9 mouse cellular contexts compared by ENCODE assay signal in genomic region chr11:49087830-49088616, GRCm38 (mm10). TPM values are rescaled to one million over a fixed set of nuclear protein-coding genes. Genes with fewer than 3 reads are reported as not detected.
A peak's percentile ranks its signal among the peaks of the same experiment; 100 is the strongest.
DNase-seq lines count a peak whose midpoint lies in the region; ATAC-seq lines count a peak whose summit lies in the region.
"Had no signal": no experiment of that assay in that cellular context is flagged by ENCODE, and none has a peak within 500 bp of the region (broad histone marks: within the 10 kb centered on the region; RNA-seq: fewer than 3 reads in every experiment).

No protein-coding gene starts in this region.

- no peak for ATAC-seq in hindbrain, embryonic 16.5 days
- ATAC-seq in lung, embryonic 16.5 days (ENCODE audit: low read depth), result peak; percentile 79

- 32% methylated on average over 22 of the region's 22 CpGs for WGBS in heart, embryonic 10.5 days
- WGBS in hindbrain, embryonic 16.5 days, result 41% methylated on average over 22 of the region's 22 CpGs
- 30% methylated on average over 22 of the region's 22 CpGs for WGBS in lung, embryonic 16.5 days

- no peaks in the 10 kb centered on the region for H3K36me3 ChIP-seq in heart, embryonic 10.5 days
- H3K36me3 ChIP-seq in hindbrain, embryonic 16.5 days (ENCODE audit: control insufficient read depth, insufficient read depth, low read length), result no peaks in the 10 kb centered on the region
- no peaks in the 10 kb centered on the region for H3K36me3 ChIP-seq in lung, embryonic 16.5 days (ENCODE audit: control insufficient read depth, insufficient read depth, low read length)

- intact Hi-C loops in heart, postnatal 25 days (cut with DNase I), result loop anchor here (5.0 kb wide), 1 partner anchor 216 kb away; the partner anchor contains the start of gene Irgm1

- DNase-seq in heart, embryonic 10.5 days (ENCODE audit: low spot score), result peak; percentile 83
- DNase-seq in heart, postnatal 25 days (ENCODE audit: low spot score), result no peak
- DNase-seq in spleen, postnatal 4 days (ENCODE audit: low spot score in 2 of 2), result peak; percentile 68 to 80
- DNase-seq in left cerebral cortex, adult 9 months (ENCODE audit: low spot score in 2 of 2), result no peak
- no peak for DNase-seq in frontal cortex, postnatal 36 days (ENCODE audit: low spot score in 2 of 2)

- peaks cover 8% of the 10 kb centered on the region for H3K4me1 ChIP-seq in heart, embryonic 10.5 days
- peaks cover 22% of the 10 kb centered on the region for H3K4me1 ChIP-seq in brown adipose tissue, adult 24 weeks (ENCODE audit: control insufficient read depth, insufficient read depth, insufficient read length, low read length)
- no peaks in the 10 kb centered on the region for H3K4me1 ChIP-seq in hindbrain, embryonic 16.5 days (ENCODE audit: control insufficient read depth, insufficient read depth, low read depth, low read length)
- peaks cover 9% of the 10 kb centered on the region for H3K4me1 ChIP-seq in lung, embryonic 16.5 days (replicated peaks; ENCODE audit: control insufficient read depth, insufficient read depth, low read length)

- peak overlapping the region; percentile 40 for H3K4me2 ChIP-seq in hindbrain, embryonic 16.5 days (ENCODE audit: low read length)
- H3K4me2 ChIP-seq in lung, embryonic 16.5 days (ENCODE audit: low read depth, low read length), result peak overlapping the region; percentile 47

- H3K27me3 ChIP-seq in heart, embryonic 10.5 days (ENCODE audit: insufficient read depth, poor library complexity, severe bottlenecking), result no peaks in the 10 kb centered on the region
- no peaks in the 10 kb centered on the region for H3K27me3 ChIP-seq in hindbrain, embryonic 16.5 days (replicated peaks; ENCODE audit: control insufficient read depth, insufficient read depth, low read length)
- no peaks in the 10 kb centered on the region for H3K27me3 ChIP-seq in lung, embryonic 16.5 days (ENCODE audit: control insufficient read depth, insufficient read depth, low read depth, low read length)

- no peaks in the 10 kb centered on the region for H3K9me3 ChIP-seq in heart, embryonic 10.5 days
- H3K9me3 ChIP-seq in hindbrain, embryonic 16.5 days (ENCODE audit: control insufficient read depth, low read length), result no peaks in the 10 kb centered on the region
- no peaks in the 10 kb centered on the region for H3K9me3 ChIP-seq in lung, embryonic 16.5 days (ENCODE audit: control insufficient read depth, low read length)

- no peak overlapping the region for H3K9ac ChIP-seq in hindbrain, embryonic 16.5 days (ENCODE audit: low read depth, low read length)
- 0 out of 2 replicates have a peak overlapping the region, but pooled peaks have one; percentile 14 for H3K9ac ChIP-seq in lung, embryonic 16.5 days (ENCODE audit: low read length)

- peak overlapping the region; percentile 37 for H3K4me3 ChIP-seq in heart, embryonic 10.5 days
- H3K4me3 ChIP-seq in brown adipose tissue, adult 24 weeks (ENCODE audit: insufficient read depth, low read depth, low read length), result peak overlapping the region; percentile 27
- no peak overlapping the region for H3K4me3 ChIP-seq in hindbrain, embryonic 16.5 days (ENCODE audit: low read length)
- H3K4me3 ChIP-seq in lung, embryonic 16.5 days (ENCODE audit: low read length), result peak overlapping the region; percentile 23

- peak overlapping the region; percentile 42; the same call in 1 of the 2 replicates for H3K27ac ChIP-seq in heart, embryonic 10.5 days
- H3K27ac ChIP-seq in brown adipose tissue, adult 24 weeks (replicated peaks; ENCODE audit: low read depth, low read length), result peak overlapping the region; percentile 31
- H3K27ac ChIP-seq in hindbrain, embryonic 16.5 days (ENCODE audit: low read depth, low read length), result no peak overlapping the region
- H3K27ac ChIP-seq in lung, embryonic 16.5 days (ENCODE audit: low read length), result peak overlapping the region; percentile 49

RNA-seq across cellular contexts. Expression of gene Ifi47, which starts 11.6 kb away (rescaled TPM):
- polyA plus RNA-seq in heart, embryonic 10.5 days (2016; fragmentation: Nextera tagmentation; extraction: Ambion mirVana), result 0.30 and 0.33 TPM in 2 replicates
- total RNA-seq in heart, postnatal 25 days (2021), result 1 to 10 TPM; 1.3 to 3.0 TPM
- polyA plus RNA-seq in brown adipose tissue, adult 24 weeks (2012; ENCODE audit: insufficient read depth, insufficient read length, missing spikeins), result 2.9 and 4.6 TPM in 2 replicates
- polyA plus RNA-seq in hindbrain, embryonic 16.5 days (2015; fragmentation: Nextera tagmentation; extraction: Ambion mirVana), result 0.81 TPM in 2 replicates
- 2.5 and 3.6 TPM in 2 replicates for polyA plus RNA-seq in lung, embryonic 16.5 days (2015; fragmentation: Nextera tagmentation; extraction: Ambion mirVana)

RNA-seq across cellular contexts. Expression of gene Tgtp2, which starts 24.0 kb away (rescaled TPM):
- polyA plus RNA-seq in heart, embryonic 10.5 days (2016; fragmentation: Nextera tagmentation; extraction: Ambion mirVana), result not detected in 2 replicates
- 1 to 10 TPM in 1 of 2 experiments, under 1 TPM in 1; 0.55 to 1.7 TPM for total RNA-seq in heart, postnatal 25 days (2021)
- 19.9 and 29.5 TPM in 2 replicates for polyA plus RNA-seq in brown adipose tissue, adult 24 weeks (2012; ENCODE audit: insufficient read depth, insufficient read length, missing spikeins)
- 0.09 TPM in 1 of 2 replicates, not detected in the other for polyA plus RNA-seq in hindbrain, embryonic 16.5 days (2015; fragmentation: Nextera tagmentation; extraction: Ambion mirVana)
- polyA plus RNA-seq in lung, embryonic 16.5 days (2015; fragmentation: Nextera tagmentation; extraction: Ambion mirVana), result 0.69 and 2.4 TPM in 2 replicates
- polyA plus RNA-seq: neural tube, embryonic 11.5 days had no signal

RNA-seq across cellular contexts. Expression of gene Olfr1396, which starts 26.7 kb away (rescaled TPM):
- polyA plus RNA-seq in heart, embryonic 10.5 days (2016; fragmentation: Nextera tagmentation; extraction: Ambion mirVana), result not detected in 2 replicates
- total RNA-seq in heart, postnatal 25 days (2021), result 1 to 10 TPM; 1.3 to 1.7 TPM
- 0.38 TPM in 1 of 2 replicates, not detected in the other for polyA plus RNA-seq in brown adipose tissue, adult 24 weeks (2012; ENCODE audit: insufficient read depth, insufficient read length, missing spikeins)
- not detected in 2 replicates for polyA plus RNA-seq in hindbrain, embryonic 16.5 days (2015; fragmentation: Nextera tagmentation; extraction: Ambion mirVana)
- 0.15 TPM in 1 of 2 replicates, not detected in the other for polyA plus RNA-seq in lung, embryonic 16.5 days (2015; fragmentation: Nextera tagmentation; extraction: Ambion mirVana)
- polyA plus RNA-seq: neural tube, embryonic 11.5 days had no signal

RNA-seq across cellular contexts. Expression of gene 9930111J21Rik2, which starts 37.0 kb away (rescaled TPM):
- 0.05 and 0.09 TPM in 2 replicates for polyA plus RNA-seq in heart, embryonic 10.5 days (2016; fragmentation: Nextera tagmentation; extraction: Ambion mirVana)
- total RNA-seq in heart, postnatal 25 days (2021), result 1 to 10 TPM; 5.6 to 7.0 TPM
- 1.8 and 4.0 TPM in 2 replicates for polyA plus RNA-seq in brown adipose tissue, adult 24 weeks (2012; ENCODE audit: insufficient read depth, insufficient read length, missing spikeins)
- 0.29 and 0.40 TPM in 2 replicates for polyA plus RNA-seq in hindbrain, embryonic 16.5 days (2015; fragmentation: Nextera tagmentation; extraction: Ambion mirVana)
- 0.78 TPM in 2 replicates for polyA plus RNA-seq in lung, embryonic 16.5 days (2015; fragmentation: Nextera tagmentation; extraction: Ambion mirVana)

RNA-seq across cellular contexts. Expression of gene Olfr1395, which starts 54.1 kb away (rescaled TPM):
- not detected in 2 replicates for polyA plus RNA-seq in heart, embryonic 10.5 days (2016; fragmentation: Nextera tagmentation; extraction: Ambion mirVana)
- total RNA-seq in heart, postnatal 25 days (2021), result not detected
- polyA plus RNA-seq in brown adipose tissue, adult 24 weeks (2012; ENCODE audit: insufficient read depth, insufficient read length, missing spikeins), result not detected in 2 replicates
- not detected in 2 replicates for polyA plus RNA-seq in hindbrain, embryonic 16.5 days (2015; fragmentation: Nextera tagmentation; extraction: Ambion mirVana)
- not detected in 2 replicates for polyA plus RNA-seq in lung, embryonic 16.5 days (2015; fragmentation: Nextera tagmentation; extraction: Ambion mirVana)
- polyA plus RNA-seq: neural tube, embryonic 11.5 days had no signal

Comparison
In these comparisons a context has a peak if more than half of its experiments do, and no peak if none do; other contexts are left out.
1. DNase-seq: peak in heart, embryonic 10.5 days (single experiment) and spleen, postnatal 4 days (2 of 2); none in heart, postnatal 25 days (single experiment), left cerebral cortex, adult 9 months (0 of 2) and frontal cortex, postnatal 36 days (0 of 2).